Mouse (Mus musculus) midbrain, embryonic 13.5 days (tissue): ENCODE results near the gene Pou2af1. TPM values are rescaled to one million over a fixed set of nuclear protein-coding genes. Genes with fewer than 3 reads are reported as not detected.

ENCODE experiments used
- ATAC-seq: fragments of 200-750 bp; cut with Nextera tagmentation; 2 replicates; pipeline ENCODE4 v1.8.0; 2017; ENCODE audit warnings: mild to moderate bottlenecking, moderate TSS enrichment, moderate library complexity
- H3K27ac ChIP-seq: fragments of 300-500 bp; sonication (generic); 2 replicates; pipeline ENCODE4 v1.5.1; 2015; ENCODE audit warnings: inconsistent platforms, mild to moderate bottlenecking, moderate library complexity
- H3K27me3 ChIP-seq: fragments of 300-500 bp; sonication (generic); 2 replicates; pipeline ENCODE4 v1.6.1; 2015; ENCODE audit warnings: mild to moderate bottlenecking, inconsistent platforms
- H3K36me3 ChIP-seq: fragments of 300-500 bp; sonication (generic); 2 replicates; pipeline ENCODE4 v1.6.1; 2015; ENCODE audit warnings: mild to moderate bottlenecking, inconsistent platforms
- H3K4me1 ChIP-seq: fragments of 300-500 bp; sonication (generic); replicated peaks from 2 replicates; pipeline ENCODE4 v1.6.1; 2015; ENCODE audit warnings: inconsistent platforms
- H3K4me2 ChIP-seq: fragments of 300-500 bp; sonication (generic); replicated peaks from 2 replicates; pipeline ENCODE4 v1.6.1; 2015; ENCODE audit warnings: moderate library complexity, mild to moderate bottlenecking, inconsistent platforms
- H3K4me3 ChIP-seq: fragments of 300-500 bp; sonication (generic); replicated peaks from 2 replicates; pipeline ENCODE4 v1.5.1; 2015; ENCODE audit warnings: mild to moderate bottlenecking, inconsistent platforms
- H3K9ac ChIP-seq: fragments of 300-500 bp; sonication (generic); replicated peaks from 2 replicates; pipeline ENCODE4 v1.6.1; 2015; ENCODE audit warnings: mild to moderate bottlenecking, inconsistent platforms
- H3K9me3 ChIP-seq: fragments of 300-500 bp; sonication (generic); 2 replicates; pipeline ENCODE4 v1.6.1; 2016; ENCODE audit warnings: mild to moderate bottlenecking, inconsistent platforms
- WGBS: fragments of 180-500 bp; shearing (Covaris S2); methylation state at CpG from one replicate; pipeline ENCODE4 v1.1.7; 2015; 5-methylcytosine and 5-hydroxymethylcytosine counted together
- polyA plus RNA-seq: library from polyadenylated mRNA; unstranded; fragments of >200 nt; fragmentation: Nextera tagmentation; extraction: Ambion mirVana; gene quantifications from 2 replicates; pipeline ENCODE4 v1.2.1, GENCODE M21; 2015

Gene Pou2af1
- polyA plus RNA-seq, 1 experiment from 2014 or later, result not detected

DNA sequence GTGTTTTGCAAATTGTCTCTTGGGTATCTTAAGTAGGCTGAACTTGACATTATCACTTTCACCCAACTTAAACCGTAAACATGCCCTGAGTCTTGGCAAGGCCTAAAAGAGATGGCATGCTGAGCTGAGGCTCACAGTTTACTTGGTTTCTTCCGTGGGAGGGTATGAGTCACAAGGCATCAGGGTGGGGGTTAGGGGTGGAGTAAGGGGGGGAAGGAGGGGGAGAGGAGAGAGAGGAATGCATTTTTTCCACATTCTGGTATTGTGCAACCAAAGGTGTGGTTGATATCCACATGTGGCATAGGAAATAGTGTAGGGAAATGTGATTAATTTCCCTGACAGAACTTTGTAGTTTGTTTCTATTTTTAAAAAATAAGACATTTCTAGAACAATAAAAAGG is 72.6 kb downstream of the Pou2af1 start:
- peaks cover 6% of the 10 kb centered on the region; the same call in 1 of the 2 replicates for H3K27me3 ChIP-seq
- H3K4me1 ChIP-seq, result no peaks in the 10 kb centered on the region
- H3K27ac ChIP-seq, result no peak overlapping the region
- no peak overlapping the region for H3K4me3 ChIP-seq
- H3K36me3 ChIP-seq, result no peaks in the 10 kb centered on the region
- no peak for ATAC-seq
- H3K9me3 ChIP-seq, result no peaks in the 10 kb centered on the region
- no peak overlapping the region for H3K9ac ChIP-seq
- WGBS, result 68% methylated on average over 2 of the region's 2 CpGs
- no peak overlapping the region for H3K4me2 ChIP-seq

Other genes starting within 250 kb of the Pou2af1 start
- gene Sik2, start 204.6 kb upstream of the Pou2af1 start, polyA plus RNA-seq, result 10.3 and 14.5 TPM in 2 replicates
- not detected in 2 replicates for gene Btg4, start 152.8 kb upstream of the Pou2af1 start, polyA plus RNA-seq
- 0.62 and 1.0 TPM in 2 replicates for gene Layn, start 136.6 kb upstream of the Pou2af1 start, polyA plus RNA-seq
- 0.55 TPM in 1 of 2 replicates, not detected in the other for gene 4833427G06Rik, start 111.6 kb upstream of the Pou2af1 start, polyA plus RNA-seq
- not detected in 2 replicates for gene Gm32742, start 48.2 kb upstream of the Pou2af1 start, polyA plus RNA-seq
- gene Colca2, start 64.9 kb downstream of the Pou2af1 start, polyA plus RNA-seq, result 0.58 and 0.86 TPM in 2 replicates
- not detected in 2 replicates for gene 1810046K07Rik, start 115.2 kb downstream of the Pou2af1 start, polyA plus RNA-seq